Mouse (Mus musculus) hindbrain, postnatal 0 days (tissue): ENCODE measurements around the gene Ampd2. TPM values are rescaled to one million over a fixed set of nuclear protein-coding genes. Genes with fewer than 3 reads are reported as not detected.
A peak's percentile ranks its signal among the peaks of the same experiment; 100 is the strongest.

Source experiments
- ATAC-seq: fragments of 200-750 bp; cut with Nextera tagmentation; 2 replicates; pipeline ENCODE4 v1.8.0; 2017; ENCODE audit warnings: mild to moderate bottlenecking, moderate TSS enrichment, moderate library complexity
- DNase-seq: peaks from one replicate; pipeline ENCODE4 v3.0.0-alpha.2; 2015; ENCODE audit warnings: low spot score
- H3K27ac ChIP-seq: fragments of 300-500 bp; sonication (generic); 2 replicates; pipeline ENCODE4 v1.5.1; 2014; ENCODE audit warnings: mild to moderate bottlenecking
- H3K27me3 ChIP-seq: fragments of 300-500 bp; sonication (generic); 2 replicates; pipeline ENCODE4 v1.6.1; 2014; ENCODE audit warnings: low read length, mixed read lengths; ENCODE audit not compliant: insufficient read depth
- H3K36me3 ChIP-seq: fragments of 300-500 bp; sonication (generic); 2 replicates; pipeline ENCODE4 v1.6.1; 2014; ENCODE audit warnings: low read length, mixed read lengths; ENCODE audit not compliant: insufficient read depth
- H3K4me1 ChIP-seq: fragments of 300-500 bp; sonication (generic); 2 replicates; pipeline ENCODE4 v1.6.1; 2014; ENCODE audit warnings: antibody characterized with exemption, low read length, mixed read lengths; ENCODE audit not compliant: insufficient read depth
- H3K4me2 ChIP-seq: fragments of 300-500 bp; sonication (generic); 2 replicates; pipeline ENCODE4 v1.6.1; 2014; ENCODE audit warnings: low read depth, mild to moderate bottlenecking, low read length, moderate library complexity, mixed read lengths
- H3K4me3 ChIP-seq: fragments of 300-500 bp; sonication (generic); 2 replicates; pipeline ENCODE4 v1.5.1; 2014; ENCODE audit warnings: low read length
- H3K9ac ChIP-seq: fragments of 300-500 bp; sonication (generic); replicated peaks from 2 replicates; pipeline ENCODE4 v1.6.1; 2014; ENCODE audit warnings: mild to moderate bottlenecking, low read length, moderate library complexity, mixed read lengths
- H3K9me3 ChIP-seq: fragments of 300-500 bp; sonication (generic); 2 replicates; pipeline ENCODE4 v1.6.1; 2016; ENCODE audit warnings: low read length, mixed read lengths
- CTCF ChIP-seq: IDR thresholded peaks from 2 replicates; pipeline ENCODE4 v1.5.1; 2016; ENCODE audit warnings: antibody characterized with exemption, control low read depth, low read depth
- WGBS: fragments of 180-500 bp; shearing (Covaris S2); extraction: QIAGEN DNeasy Blood & Tissue Kit; methylation state at CpG from one replicate; pipeline ENCODE4 v1.1.7; 2014; 5-methylcytosine and 5-hydroxymethylcytosine counted together
- polyA plus RNA-seq: library from polyadenylated mRNA; unstranded; fragments of >200 nt; fragmentation: Nextera tagmentation; extraction: Ambion mirVana; gene quantifications from 2 replicates; pipeline ENCODE4 v1.2.1, GENCODE M21; 2015
- total RNA-seq: library from RNA; depleted of rRNA; stranded (reverse); fragments of >200 nt; gene quantifications from 2 replicates; pipeline ENCODE4 v1.2.3, GENCODE M21; 2014

The Ampd2 gene
- total and polyA plus RNA-seq, 2 experiments from 2014 or later, result 40.3 to 56.6 TPM

- Histone ChIP-seq H3K9me3 (no peaks in the 10 kb centered on the region), H3K4me2 (no peak overlapping the region), H3K4me3 (no peak overlapping the region), H3K27me3 (no peaks in the 10 kb centered on the region), H3K9ac (no peak overlapping the region), H3K4me1 (no peaks in the 10 kb centered on the region), H3K27ac (no peak overlapping the region), H3K36me3 (no peaks in the 10 kb centered on the region)
- no peak for DNase-seq
- no peak for ATAC-seq
- TF ChIP-seq CTCF, result no peak
- WGBS, result 73% methylated on average over 8 of the region's 8 CpGs
Observed at GRCm38 (mm10) chr3:108062648-108063047, 23.8 kb downstream of the Ampd2 start.

- Histone ChIP-seq H3K27me3 (no peaks in the 10 kb centered on the region), H3K4me1 (no peaks in the 10 kb centered on the region), H3K4me3 (no peak overlapping the region), H3K27ac (no peak overlapping the region), H3K36me3 (no peaks in the 10 kb centered on the region), H3K9me3 (no peaks in the 10 kb centered on the region), H3K9ac (no peak overlapping the region), H3K4me2 (0 out of 2 replicates have a peak overlapping the region, but pooled peaks have one; percentile 8)
- WGBS, result 24% methylated on average over 7 of the region's 7 CpGs
- ATAC-seq (no peak), DNase-seq (peak; percentile 92)
- TF ChIP-seq CTCF, result peak; percentile 81
Observed at GRCm38 (mm10) chr3:108061420-108061819, 25.0 kb downstream of the Ampd2 start.

GRCm38 (mm10) chr3:108050493-108050892 lies 36.0 kb downstream of the Ampd2 start:
- H3K27me3 ChIP-seq, result no peaks in the 10 kb centered on the region
- no peak overlapping the region for H3K9ac ChIP-seq
- H3K4me1 ChIP-seq, result no peaks in the 10 kb centered on the region
- H3K4me2 ChIP-seq, result no peak overlapping the region
- no peaks in the 10 kb centered on the region for H3K36me3 ChIP-seq
- DNase-seq (no peak), ATAC-seq (no peak)
- no peak overlapping the region for H3K4me3 ChIP-seq
- 88% methylated on average over 5 of the region's 5 CpGs for WGBS
- no peak overlapping the region for H3K27ac ChIP-seq
- TF ChIP-seq CTCF, result no peak
- H3K9me3 ChIP-seq, result no peaks in the 10 kb centered on the region

- Histone ChIP-seq H3K4me2 (no peak overlapping the region), H3K27ac (no peak overlapping the region), H3K4me3 (no peak overlapping the region), H3K9ac (no peak overlapping the region), H3K9me3 (no peaks in the 10 kb centered on the region), H3K27me3 (no peaks in the 10 kb centered on the region), H3K36me3 (no peaks in the 10 kb centered on the region), H3K4me1 (peaks cover 11% of the 10 kb centered on the region)
- no peak for TF ChIP-seq CTCF
- ATAC-seq (no peak), DNase-seq (no peak)
- 73% methylated on average over 3 of the region's 3 CpGs for WGBS
Observed at GRCm38 (mm10) chr3:108048306-108048705, 38.1 kb downstream of the Ampd2 start.

- Histone ChIP-seq H3K36me3 (no peaks in the 10 kb centered on the region), H3K4me1 (peaks cover 11% of the 10 kb centered on the region), H3K27ac (no peak overlapping the region), H3K27me3 (no peaks in the 10 kb centered on the region), H3K9me3 (no peaks in the 10 kb centered on the region), H3K9ac (no peak overlapping the region), H3K4me3 (no peak overlapping the region), H3K4me2 (no peak overlapping the region)
- WGBS, result 97% methylated on average over 2 of the region's 2 CpGs
- ATAC-seq (no peak), DNase-seq (no peak)
- no peak for TF ChIP-seq CTCF
Observed at GRCm38 (mm10) chr3:108046944-108047655, 39.4 kb downstream of the Ampd2 start.

GRCm38 (mm10) chr3:108044394-108045140 lies 41.9 kb downstream of the Ampd2 start, which contains the start of gene Gstm4:
TSS of gene Gstm4 (minus strand) at chr3:108044894.
- no peaks in the 10 kb centered on the region for H3K27me3 ChIP-seq
- DNase-seq (peak; percentile 90), ATAC-seq (peak; percentile 91)
- H3K9me3 ChIP-seq, result no peaks in the 10 kb centered on the region
- 6% methylated on average over 29 of the region's 29 CpGs for WGBS
- H3K4me1 ChIP-seq, result peaks cover 11% of the 10 kb centered on the region
- H3K27ac ChIP-seq, result peak within 1 kb of the TSS; percentile 74; the same call in 1 of the 2 replicates
- H3K4me2 ChIP-seq, result peak within 1 kb of the TSS; percentile 87
- peak within 1 kb of the TSS; percentile 48 for H3K4me3 ChIP-seq
- peak within 1 kb of the TSS; percentile 60 for H3K9ac ChIP-seq
- no peaks in the 10 kb centered on the region for H3K36me3 ChIP-seq
- peak; percentile 29 for TF ChIP-seq CTCF
